Mouse (Mus musculus): ENCODE measurements around the gene Ces2c. TPM values are rescaled to one million over a fixed set of nuclear protein-coding genes. Genes with fewer than 3 reads are reported as not detected.
"Not testable (repeated sequence)": the region's sequence is repeated elsewhere in the genome, so short reads cannot be mapped to it uniquely, and the experiment has no call there.

Ces2c gene
- polyA plus RNA-seq, 1 experiment from 2014 or later, result not detected

DNA sequence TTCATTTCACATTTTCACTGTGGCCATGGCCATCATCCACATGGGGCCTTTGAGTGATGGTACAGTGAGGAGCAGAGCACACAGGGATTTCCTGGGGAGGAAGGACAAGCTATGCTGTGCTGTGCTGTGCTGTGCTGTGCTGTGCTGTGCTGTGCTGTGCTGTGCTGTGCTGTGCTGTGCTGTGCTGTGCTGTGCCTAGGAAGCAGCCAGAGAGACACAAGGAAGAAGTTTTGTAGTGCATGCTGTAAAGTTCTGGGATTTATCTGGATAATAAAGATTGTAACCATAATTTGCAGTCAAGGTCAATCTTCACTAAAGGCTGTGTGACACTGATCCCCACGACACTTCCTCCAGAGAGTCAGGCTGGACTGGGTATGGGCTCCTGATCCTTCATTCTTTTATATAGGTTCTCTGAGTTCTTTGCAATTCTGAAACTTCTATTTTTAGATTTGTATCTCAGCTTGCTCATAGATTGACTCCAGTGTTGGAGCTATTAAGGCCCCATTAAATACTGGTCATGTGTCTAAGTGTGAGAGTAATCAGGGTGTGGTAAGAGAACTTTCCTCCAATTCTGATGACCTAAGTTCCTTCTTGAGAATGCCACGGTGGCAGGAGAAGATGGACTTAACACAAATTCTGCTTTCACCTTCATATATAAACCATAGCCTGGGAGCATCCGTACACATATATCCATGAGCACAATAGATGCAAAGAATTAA lies 5.3 kb upstream of the Ces2c start:
- H3K27ac ChIP-seq (replicated peaks in 1 of 2; ENCODE audit: control insufficient read depth in 1 of 2, insufficient read depth in 1 of 2, low read depth in 2 of 2, low read length in 2 of 2), result no peak overlapping the region
- H3K36me3 ChIP-seq (ENCODE audit: control insufficient read depth, insufficient read depth, low read length), result no peaks in the 10 kb centered on the region
- no peak overlapping the region for H3K4me3 ChIP-seq (ENCODE audit: control insufficient read depth in 1 of 2, insufficient read depth in 1 of 2, low read depth in 1 of 2, low read length in 2 of 2)
- H3K27me3 ChIP-seq (ENCODE audit: control insufficient read depth, insufficient read depth, low read length), result no peaks in the 10 kb centered on the region
- 77% methylated on average over 3 of the region's 3 CpGs for WGBS
- no peak overlapping the region for H3K4me2 ChIP-seq (ENCODE audit: low read length)
- H3K9me3 ChIP-seq (ENCODE audit: control insufficient read depth, low read length), result no peaks in the 10 kb centered on the region
- ATAC-seq (ENCODE audit: insufficient number of reproducible peaks, insufficient read depth, low FRiP score, low read depth), result no peak
- no peaks in the 10 kb centered on the region for H3K4me1 ChIP-seq (ENCODE audit: control insufficient read depth in 2 of 2, insufficient read depth in 2 of 2, low read length in 2 of 2)
- no peak overlapping the region for H3K9ac ChIP-seq (ENCODE audit: low read length)

GRCm38 (mm10) chr8:104847741-104848462 lies 1.0 kb downstream of the Ces2c start:
- no peak overlapping the region for H3K4me2 ChIP-seq (ENCODE audit: low read length)
- ATAC-seq (ENCODE audit: insufficient number of reproducible peaks, insufficient read depth, low FRiP score, low read depth), result no peak
- H3K4me1 ChIP-seq (ENCODE audit: control insufficient read depth in 2 of 2, insufficient read depth in 2 of 2, low read length in 2 of 2), result no peaks in the 10 kb centered on the region

GRCm38 (mm10) chr8:104866844-104867531 lies 20.1 kb downstream of the Ces2c start:
- not testable (repeated sequence) for H3K9ac ChIP-seq (ENCODE audit: low read length); H3K27me3 ChIP-seq (ENCODE audit: control insufficient read depth, insufficient read depth, low read length); ATAC-seq (ENCODE audit: insufficient number of reproducible peaks, insufficient read depth, low FRiP score, low read depth); H3K4me2 ChIP-seq (ENCODE audit: low read length); H3K9me3 ChIP-seq (ENCODE audit: control insufficient read depth, low read length); H3K27ac ChIP-seq (replicated peaks in 1 of 2; ENCODE audit: control insufficient read depth in 1 of 2, insufficient read depth in 1 of 2, low read depth in 2 of 2, low read length in 2 of 2); H3K4me1 ChIP-seq (ENCODE audit: control insufficient read depth in 2 of 2, insufficient read depth in 2 of 2, low read length in 2 of 2); H3K36me3 ChIP-seq (ENCODE audit: control insufficient read depth, insufficient read depth, low read length); H3K4me3 ChIP-seq (ENCODE audit: control insufficient read depth in 1 of 2, insufficient read depth in 1 of 2, low read depth in 1 of 2, low read length in 2 of 2)
- WGBS, result no CpG with 5 or more reads among the region's 4 CpGs

More at GRCm38 (mm10) chr8:104847741-104848462, 1.0 kb downstream of the Ces2c start:
- Histone ChIP-seq H3K9me3 (ENCODE audit: control insufficient read depth, low read length) (no peaks in the 10 kb centered on the region), H3K27ac (replicated peaks in 1 of 2; ENCODE audit: control insufficient read depth in 1 of 2, insufficient read depth in 1 of 2, low read depth in 2 of 2, low read length in 2 of 2) (no peak overlapping the region), H3K27me3 (ENCODE audit: control insufficient read depth, insufficient read depth, low read length) (no peaks in the 10 kb centered on the region), H3K36me3 (ENCODE audit: control insufficient read depth, insufficient read depth, low read length) (no peaks in the 10 kb centered on the region), H3K9ac (ENCODE audit: low read length) (no peak overlapping the region), H3K4me3 (ENCODE audit: control insufficient read depth in 1 of 2, insufficient read depth in 1 of 2, low read depth in 1 of 2, low read length in 2 of 2) (no peak overlapping the region)
- WGBS, result 72% methylated on average over 4 of the region's 4 CpGs

- not testable (repeated sequence) for H3K4me3 ChIP-seq (ENCODE audit: control insufficient read depth in 1 of 2, insufficient read depth in 1 of 2, low read depth in 1 of 2, low read length in 2 of 2); H3K9ac ChIP-seq (ENCODE audit: low read length); H3K9me3 ChIP-seq (ENCODE audit: control insufficient read depth, low read length); ATAC-seq (ENCODE audit: insufficient number of reproducible peaks, insufficient read depth, low FRiP score, low read depth); H3K4me2 ChIP-seq (ENCODE audit: low read length); H3K36me3 ChIP-seq (ENCODE audit: control insufficient read depth, insufficient read depth, low read length); H3K27ac ChIP-seq (replicated peaks in 1 of 2; ENCODE audit: control insufficient read depth in 1 of 2, insufficient read depth in 1 of 2, low read depth in 2 of 2, low read length in 2 of 2); H3K4me1 ChIP-seq (ENCODE audit: control insufficient read depth in 2 of 2, insufficient read depth in 2 of 2, low read length in 2 of 2); H3K27me3 ChIP-seq (ENCODE audit: control insufficient read depth, insufficient read depth, low read length)
- WGBS, result no CpG with 5 or more reads among the region's 2 CpGs
These were observed 22.0 kb downstream of the Ces2c start for GRCm38 (mm10) chr8:104868876-104869275.

DNA sequence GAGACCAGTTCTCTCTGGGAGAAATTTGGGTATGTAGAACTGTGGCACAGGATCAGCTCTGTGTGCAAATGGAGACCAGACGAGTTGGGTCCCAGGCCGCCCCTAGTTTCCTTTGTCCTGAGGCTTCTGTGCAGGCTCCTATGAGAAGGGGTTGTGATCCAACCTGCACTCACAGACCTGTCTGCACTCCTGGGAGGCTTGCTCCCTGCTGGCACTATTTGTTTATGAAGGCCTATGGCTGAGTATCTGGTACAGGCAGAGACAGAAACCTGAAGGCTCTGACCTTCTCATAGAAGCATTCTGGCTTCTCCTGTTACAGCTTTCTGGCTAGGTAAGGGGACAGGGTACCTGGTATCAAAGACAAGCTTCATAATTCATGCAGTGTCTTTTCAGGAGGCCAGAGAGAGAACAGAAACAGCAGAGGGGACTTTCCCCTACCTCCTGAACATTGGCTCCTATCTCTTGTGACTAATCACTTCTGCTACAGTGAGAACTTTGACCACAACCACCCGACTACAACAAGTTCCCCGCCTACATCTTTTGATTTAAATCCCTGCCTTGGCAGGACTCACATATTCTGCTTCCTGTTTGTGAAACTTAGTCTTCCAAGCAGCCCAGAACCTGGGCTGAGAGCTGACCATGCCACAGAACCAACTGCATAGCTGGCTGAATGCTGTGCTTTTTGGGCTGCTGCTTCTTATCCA lies 39.5 kb downstream of the Ces2c start:
- ATAC-seq (ENCODE audit: insufficient number of reproducible peaks, insufficient read depth, low FRiP score, low read depth); H3K36me3 ChIP-seq (ENCODE audit: control insufficient read depth, insufficient read depth, low read length); H3K4me3 ChIP-seq (ENCODE audit: control insufficient read depth in 1 of 2, insufficient read depth in 1 of 2, low read depth in 1 of 2, low read length in 2 of 2); H3K27me3 ChIP-seq (ENCODE audit: control insufficient read depth, insufficient read depth, low read length); H3K27ac ChIP-seq (replicated peaks in 1 of 2; ENCODE audit: control insufficient read depth in 1 of 2, insufficient read depth in 1 of 2, low read depth in 2 of 2, low read length in 2 of 2); H3K4me1 ChIP-seq (ENCODE audit: control insufficient read depth in 2 of 2, insufficient read depth in 2 of 2, low read length in 2 of 2); H3K4me2 ChIP-seq (ENCODE audit: low read length); H3K9ac ChIP-seq (ENCODE audit: low read length); H3K9me3 ChIP-seq (ENCODE audit: control insufficient read depth, low read length): not testable (repeated sequence)
- no CpG with 5 or more reads among the region's 4 CpGs for WGBS

- Histone ChIP-seq H3K9ac (ENCODE audit: low read length) (no peak overlapping the region), H3K4me1 (ENCODE audit: control insufficient read depth in 2 of 2, insufficient read depth in 2 of 2, low read length in 2 of 2) (no peaks in the 10 kb centered on the region), H3K36me3 (ENCODE audit: control insufficient read depth, insufficient read depth, low read length) (no peaks in the 10 kb centered on the region), H3K27ac (replicated peaks in 1 of 2; ENCODE audit: control insufficient read depth in 1 of 2, insufficient read depth in 1 of 2, low read depth in 2 of 2, low read length in 2 of 2) (no peak overlapping the region), H3K9me3 (ENCODE audit: control insufficient read depth, low read length) (no peaks in the 10 kb centered on the region), H3K27me3 (ENCODE audit: control insufficient read depth, insufficient read depth, low read length) (no peaks in the 10 kb centered on the region), H3K4me3 (ENCODE audit: control insufficient read depth in 1 of 2, insufficient read depth in 1 of 2, low read depth in 1 of 2, low read length in 2 of 2) (no peak overlapping the region), H3K4me2 (ENCODE audit: low read length) (no peak overlapping the region)
- ATAC-seq (ENCODE audit: insufficient number of reproducible peaks, insufficient read depth, low FRiP score, low read depth), result no peak
- 58% methylated on average over 2 of the region's 2 CpGs for WGBS
These were observed 54.9 kb downstream of the Ces2c start for GRCm38 (mm10) chr8:104901746-104902145.

Data from heart, embryonic 14.5 days (tissue).